Mouse (Mus musculus) liver, postnatal 0 days (tissue): ENCODE results near the gene Cfap73. TPM values are rescaled to one million over a fixed set of nuclear protein-coding genes. Genes with fewer than 3 reads are reported as not detected.

ENCODE experiments used
- ATAC-seq: fragments of 200-750 bp; cut with Nextera tagmentation; 2 replicates; pipeline ENCODE4 v1.8.0; 2017; ENCODE audit warnings: mild to moderate bottlenecking, moderate library complexity
- DNase-seq: peaks from one replicate; pipeline ENCODE4 v3.0.0-alpha.2; 2016
- H3K27ac ChIP-seq: fragments of 300-500 bp; sonication (generic); 2 replicates; pipeline ENCODE4 v1.5.1; 2014; ENCODE audit warnings: antibody characterized with exemption, moderate library complexity, mild to moderate bottlenecking, low read depth
- H3K27me3 ChIP-seq: fragments of 300-500 bp; sonication (generic); 2 replicates; pipeline ENCODE4 v1.6.1; 2014; ENCODE audit warnings: low read length, control low read depth, mixed read lengths; ENCODE audit not compliant: insufficient read depth
- H3K36me3 ChIP-seq: fragments of 300-500 bp; sonication (generic); replicated peaks from 2 replicates; pipeline ENCODE4 v1.6.1; 2014; ENCODE audit warnings: mild to moderate bottlenecking, control low read depth, low read length, moderate library complexity, mixed read lengths; ENCODE audit not compliant: insufficient read depth
- H3K4me1 ChIP-seq: fragments of 300-500 bp; sonication (generic); 2 replicates; pipeline ENCODE4 v1.6.1; 2014; ENCODE audit warnings: antibody characterized with exemption, mild to moderate bottlenecking, control low read depth; ENCODE audit not compliant: insufficient read depth
- H3K4me2 ChIP-seq: fragments of 300-500 bp; sonication (generic); 2 replicates; pipeline ENCODE4 v1.6.1; 2014; ENCODE audit warnings: low read depth, mild to moderate bottlenecking, low read length, moderate library complexity, mixed read lengths
- H3K4me3 ChIP-seq: fragments of 300-500 bp; sonication (generic); 2 replicates; pipeline ENCODE4 v1.5.1; 2014; ENCODE audit warnings: low read depth, low read length
- H3K9ac ChIP-seq: fragments of 300-500 bp; sonication (generic); replicated peaks from 2 replicates; pipeline ENCODE4 v1.6.1; 2014; ENCODE audit warnings: mild to moderate bottlenecking, moderate library complexity
- H3K9me3 ChIP-seq: fragments of 300-500 bp; sonication (generic); 2 replicates; pipeline ENCODE4 v1.6.1; 2016; ENCODE audit warnings: mild to moderate bottlenecking, control low read depth, low read length, mixed read lengths
- CTCF ChIP-seq: sonication (generic); IDR thresholded peaks from 2 replicates; pipeline ENCODE4 v1.5.1; 2016; ENCODE audit warnings: antibody characterized with exemption, low read depth
- EP300 ChIP-seq: IDR thresholded peaks from 2 replicates; pipeline ENCODE4 v1.6.1; 2016; ENCODE audit warnings: antibody characterized with exemption, low read depth, mild to moderate bottlenecking
- WGBS: fragments of 180-500 bp; shearing (Covaris S2); extraction: QIAGEN DNeasy Blood & Tissue Kit; methylation state at CpG from one replicate; pipeline ENCODE4 v1.1.7; 2014; ENCODE audit not compliant: insufficient replicate concordance; 5-methylcytosine and 5-hydroxymethylcytosine counted together
- polyA plus RNA-seq: library from polyadenylated mRNA; unstranded; fragments of >200 nt; fragmentation: Nextera tagmentation; extraction: Ambion mirVana; gene quantifications from 2 replicates; pipeline ENCODE4 v1.2.1, GENCODE M21; 2015

The Cfap73 gene
- polyA plus RNA-seq, 1 experiment from 2014 or later: not detected

- Histone ChIP-seq H3K9ac (0 out of 2 replicates have a peak overlapping the region, but pooled peaks have one; percentile 19), H3K27ac (no peak overlapping the region), H3K9me3 (no peaks in the 10 kb centered on the region), H3K27me3 (peaks cover 27% of the 10 kb centered on the region), H3K4me1 (peaks cover 13% of the 10 kb centered on the region), H3K4me2 (peak overlapping the region; percentile 66), H3K36me3 (no peaks in the 10 kb centered on the region), H3K4me3 (peak overlapping the region; percentile 37)
- TF ChIP-seq CTCF: no peak
- no peak for TF ChIP-seq EP300
- 2% methylated on average over 21 of the region's 21 CpGs for WGBS
- no peak for DNase-seq
- ATAC-seq: peak; percentile 24; the same call in 1 of the 2 replicates
Observed at GRCm38 (mm10) chr5:120649374-120649933, 15.4 kb upstream of the Cfap73 start.

DNA sequence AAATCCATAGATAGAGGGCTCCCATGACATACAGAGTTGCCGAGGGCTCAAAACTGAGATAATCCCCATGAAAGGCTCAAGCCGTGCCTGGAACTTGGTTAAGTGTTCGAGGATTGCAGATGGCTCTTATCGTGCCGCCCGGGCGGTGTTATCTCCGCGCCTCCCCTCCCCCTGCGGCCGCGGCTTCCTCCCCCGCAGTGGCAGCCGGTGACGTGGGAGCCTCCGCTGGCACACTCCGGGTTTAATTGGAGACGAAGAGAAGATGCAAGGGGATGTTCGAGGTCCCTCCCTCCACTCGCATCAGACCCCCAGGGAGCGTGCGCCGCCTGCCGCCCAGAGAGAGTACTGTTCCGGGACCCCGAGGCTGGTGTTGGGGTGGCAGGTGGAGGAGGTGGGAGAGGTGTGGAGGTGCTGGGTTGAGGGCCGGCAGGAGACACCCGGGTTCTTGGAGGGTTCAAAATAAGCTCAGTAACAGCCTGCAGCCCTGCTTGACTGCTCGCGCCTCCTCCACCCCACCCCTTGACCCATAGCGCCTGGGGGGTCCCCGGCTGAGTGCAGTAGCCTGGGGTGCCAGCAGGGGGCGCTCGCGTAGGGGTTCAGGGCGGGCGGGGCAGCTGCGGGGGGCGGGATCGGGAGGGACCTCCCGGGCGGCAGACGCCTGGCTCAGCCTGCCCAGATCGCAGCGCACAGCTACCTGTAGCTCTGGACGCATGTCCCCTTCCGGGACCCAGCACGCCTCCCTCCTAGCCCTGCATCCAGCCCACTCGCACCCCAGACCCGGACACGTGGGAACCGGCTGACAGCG, 14.7 kb upstream of the Cfap73 start, which contains the start of gene Rasal1:
Gene Rasal1, plus strand, starts transcription at position 244 of the 805 bp plus-strand sequence.
- no peaks in the 10 kb centered on the region for H3K9me3 ChIP-seq
- peaks cover 27% of the 10 kb centered on the region for H3K27me3 ChIP-seq
- peak within 1 kb of the TSS; percentile 66 for H3K4me2 ChIP-seq
- H3K27ac ChIP-seq: no peak within 1 kb of the TSS
- peaks cover 19% of the 10 kb centered on the region for H3K4me1 ChIP-seq
- H3K36me3 ChIP-seq: no peaks in the 10 kb centered on the region
- DNase-seq (peak; percentile 73), ATAC-seq (peak; percentile 72)
- peak within 1 kb of the TSS; percentile 19 for H3K9ac ChIP-seq
- H3K4me3 ChIP-seq: peak within 1 kb of the TSS; percentile 37
- TF ChIP-seq EP300 (no peak), CTCF (peak; percentile 63)
- under 1% methylated on average over 47 of the region's 53 CpGs for WGBS

- Histone ChIP-seq H3K9ac (no peak overlapping the region), H3K4me3 (no peak overlapping the region), H3K36me3 (no peaks in the 10 kb centered on the region), H3K4me2 (0 out of 2 replicates have a peak overlapping the region, but pooled peaks have one; percentile 66), H3K4me1 (peaks cover 20% of the 10 kb centered on the region), H3K27me3 (peaks cover 27% of the 10 kb centered on the region), H3K9me3 (no peaks in the 10 kb centered on the region), H3K27ac (no peak overlapping the region)
- ATAC-seq (no peak), DNase-seq (no peak)
- WGBS: 18% methylated on average over 12 of the region's 12 CpGs
- TF ChIP-seq CTCF: peak; percentile 20; the same call in 1 of the 2 replicates
- no peak for TF ChIP-seq EP300
Observed at GRCm38 (mm10) chr5:120647814-120648491, 13.9 kb upstream of the Cfap73 start.

DNA sequence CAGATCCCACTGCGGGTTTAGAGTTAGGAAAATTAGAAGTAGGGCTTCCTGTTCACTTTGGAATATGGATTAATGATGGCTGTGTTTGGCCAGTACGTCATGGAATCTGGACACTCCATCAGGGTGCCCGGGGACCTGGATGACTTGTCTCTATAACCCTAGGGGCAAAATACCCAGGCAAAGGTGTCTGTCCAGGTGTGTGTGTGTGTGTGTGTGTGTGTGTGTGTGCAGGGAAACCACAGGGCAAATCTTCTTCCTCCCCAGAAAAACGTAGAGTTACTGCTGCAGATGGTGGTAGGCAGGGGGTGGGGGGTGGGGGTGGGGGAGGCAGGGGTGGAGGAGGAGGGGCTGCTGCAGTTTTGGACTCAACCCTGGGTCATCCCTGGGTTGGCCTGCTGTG, 13.3 kb upstream of the Cfap73 start:
- no peak for DNase-seq
- H3K36me3 ChIP-seq: no peaks in the 10 kb centered on the region

DNA sequence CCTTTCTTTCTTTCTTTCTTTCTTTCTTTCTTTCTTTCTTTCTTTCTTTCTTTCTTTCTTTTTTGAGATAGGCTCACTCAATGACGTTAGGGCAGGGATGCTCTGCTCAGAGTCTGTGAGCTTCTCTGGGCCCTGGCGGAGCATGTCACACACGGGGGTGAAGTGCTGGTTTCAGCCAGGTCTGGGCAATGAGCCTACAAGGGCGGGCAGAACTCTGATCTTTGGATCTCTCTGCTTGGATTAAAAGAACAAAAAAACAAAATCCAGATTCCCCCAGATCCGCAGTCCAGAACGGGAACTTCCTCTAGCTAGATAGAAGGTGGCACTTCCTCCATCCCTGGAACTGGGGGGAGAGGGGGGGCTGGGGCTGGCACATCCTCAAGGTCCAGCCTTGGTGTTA, 11.8 kb upstream of the Cfap73 start:
- Histone ChIP-seq H3K36me3 (no peaks in the 10 kb centered on the region), H3K4me2 (no peak overlapping the region), H3K27me3 (peaks cover 27% of the 10 kb centered on the region), H3K4me1 (peaks cover 20% of the 10 kb centered on the region), H3K9ac (no peak overlapping the region), H3K27ac (no peak overlapping the region), H3K9me3 (no peaks in the 10 kb centered on the region), H3K4me3 (no peak overlapping the region)
- TF ChIP-seq EP300 (no peak), CTCF (no peak)
- ATAC-seq (no peak), DNase-seq (no peak)
- 40% methylated on average over 6 of the region's 6 CpGs for WGBS

More for the DNA sequence above, 13.3 kb upstream of the Cfap73 start:
- H3K4me1 ChIP-seq: peaks cover 20% of the 10 kb centered on the region
- no peak overlapping the region for H3K4me2 ChIP-seq
- WGBS: 55% methylated on average over 4 of the region's 4 CpGs
- no peak for TF ChIP-seq CTCF
- no peak for TF ChIP-seq EP300
- H3K4me3 ChIP-seq: no peak overlapping the region
- no peaks in the 10 kb centered on the region for H3K9me3 ChIP-seq
- H3K27me3 ChIP-seq: peaks cover 27% of the 10 kb centered on the region
- ATAC-seq: no peak
- no peak overlapping the region for H3K9ac ChIP-seq
- no peak overlapping the region for H3K27ac ChIP-seq

- 34% methylated on average over 3 of the region's 3 CpGs for WGBS
- ATAC-seq (no peak), DNase-seq (no peak)
- Histone ChIP-seq H3K9me3 (no peaks in the 10 kb centered on the region), H3K4me3 (no peak overlapping the region), H3K36me3 (no peaks in the 10 kb centered on the region), H3K27me3 (peaks cover 15% of the 10 kb centered on the region), H3K4me2 (no peak overlapping the region), H3K27ac (no peak overlapping the region), H3K4me1 (peaks cover 20% of the 10 kb centered on the region), H3K9ac (no peak overlapping the region)
- no peak for TF ChIP-seq CTCF
- TF ChIP-seq EP300: no peak
Observed at GRCm38 (mm10) chr5:120644227-120644626, 10.2 kb upstream of the Cfap73 start.
